Mouse (Mus musculus) MEL (cell line): ENCODE results near the gene Fancc. TPM values are rescaled to one million over a fixed set of nuclear protein-coding genes. Genes with fewer than 3 reads are reported as not detected.

ENCODE experiments used
- DNase-seq: peaks from one replicate; pipeline ENCODE4 v3.0.0; 2011; ENCODE audit warnings: low read depth, low spot score
- H3K27ac ChIP-seq: 2 replicates; pipeline ENCODE4 v1.5.1; 2012; ENCODE audit warnings: low read depth, mild to moderate bottlenecking, control low read depth, low read length, moderate library complexity; ENCODE audit not compliant: control insufficient read depth
- H3K27me3 ChIP-seq, 2 experiments: fragments of 150-350 bp in 1 of 2; sonication (generic) in 1 of 2; 2 replicates each; pipeline ENCODE4 v1.6.1; 2012; ENCODE audit warnings: low read length in 2 of 2, mild to moderate bottlenecking in 2 of 2, improper control_type of control experiment in 1 of 2, moderate library complexity in 1 of 2; ENCODE audit not compliant: insufficient read depth in 2 of 2, control insufficient read depth in 1 of 2
- H3K36me3 ChIP-seq, 2 experiments: 2 replicates each; pipeline ENCODE4 v1.6.1; 2012 to 2014; ENCODE audit warnings: low read length in 2 of 2, improper control_type of control experiment in 1 of 2, inconsistent platforms in 1 of 2, mild to moderate bottlenecking in 1 of 2; ENCODE audit not compliant: insufficient read depth in 2 of 2, control insufficient read depth in 1 of 2
- H3K4me1 ChIP-seq, 2 experiments: fragments of 150-350 bp in 1 of 2; sonication (generic) in 1 of 2; 2 replicates each; pipeline ENCODE4 v1.6.1; 2012; ENCODE audit warnings: low read length in 2 of 2, improper control_type of control experiment in 1 of 2, mild to moderate bottlenecking in 1 of 2; ENCODE audit not compliant: insufficient read depth in 2 of 2, control insufficient read depth in 1 of 2
- H3K4me3 ChIP-seq, 2 experiments: fragments of 150-350 bp in 1 of 2; sonication (generic) in 1 of 2; 2 replicates each; pipeline ENCODE4 v1.5.1; 2012; ENCODE audit warnings: low read depth in 2 of 2, low read length in 2 of 2, mild to moderate bottlenecking in 2 of 2, moderate library complexity in 2 of 2, control low read depth in 1 of 2, improper control_type of control experiment in 1 of 2; ENCODE audit not compliant: control insufficient read depth in 1 of 2, insufficient read depth in 1 of 2
- H3K79me2 ChIP-seq: 2 replicates; pipeline ENCODE4 v1.6.1; 2012; ENCODE audit warnings: mild to moderate bottlenecking, low read length, moderate library complexity; ENCODE audit not compliant: control insufficient read depth, poor library complexity, insufficient read depth
- H3K9ac ChIP-seq: 2 replicates; pipeline ENCODE4 v1.6.1; 2012; ENCODE audit warnings: low read depth, mild to moderate bottlenecking, control low read depth, low read length, moderate library complexity; ENCODE audit not compliant: control insufficient read depth, poor library complexity, severe bottlenecking
- H3K9me3 ChIP-seq: fragments of 150-350 bp; sonication (generic); replicated peaks from 2 replicates; pipeline ENCODE4 v1.6.1; 2012; ENCODE audit warnings: mild to moderate bottlenecking, low read length, improper control_type of control experiment, moderate library complexity; ENCODE audit not compliant: insufficient read depth
- CHD2 ChIP-seq: IDR thresholded peaks from 2 replicates; pipeline ENCODE4 v1.6.1; 2011; ENCODE audit warnings: low read length, improper control_type of control experiment
- CTCF ChIP-seq, 3 experiments: IDR thresholded peaks in 2 of 3; conservative IDR thresholded peaks in 1 of 3; 2 replicates each; pipeline ENCODE4 v1.5.1; 2011 to 2012; ENCODE audit warnings: low read length in 3 of 3, low read depth in 2 of 3, mild to moderate bottlenecking in 2 of 3, improper control_type of control experiment in 1 of 3, inconsistent platforms in 1 of 3, mixed read lengths in 1 of 3, moderate library complexity in 1 of 3; ENCODE audit not compliant: control insufficient read depth in 1 of 3, insufficient read depth in 1 of 3, poor library complexity in 1 of 3, severe bottlenecking in 1 of 3
- E2F4 ChIP-seq: IDR thresholded peaks from 2 replicates; pipeline ENCODE4 v1.6.1; 2011; ENCODE audit warnings: low read depth, low read length, improper control_type of control experiment, borderline replicate concordance
- GABPA ChIP-seq: IDR thresholded peaks from 2 replicates; pipeline ENCODE4 v1.6.1; 2012; ENCODE audit warnings: low read depth, mild to moderate bottlenecking, inconsistent platforms, low read length, improper control_type of control experiment, moderate library complexity
- GATA1 ChIP-seq: IDR thresholded peaks from 2 replicates; pipeline ENCODE4 v1.6.1; 2011; ENCODE audit warnings: low read depth, low read length, improper control_type of control experiment
- HCFC1 ChIP-seq: IDR thresholded peaks from 2 replicates; pipeline ENCODE4 v1.6.1; 2012; ENCODE audit warnings: low read depth, mild to moderate bottlenecking, inconsistent platforms, low read length, improper control_type of control experiment, moderate library complexity
- MAFK ChIP-seq: IDR thresholded peaks from 2 replicates; pipeline ENCODE4 v1.6.1; 2011; ENCODE audit warnings: low read depth, mild to moderate bottlenecking, low read length, improper control_type of control experiment, borderline replicate concordance
- MAX ChIP-seq: IDR thresholded peaks from 2 replicates; pipeline ENCODE4 v1.6.1; 2011; ENCODE audit warnings: low read length, improper control_type of control experiment
- NRF1 ChIP-seq: IDR thresholded peaks from 2 replicates; pipeline ENCODE4 v1.6.1; 2014; ENCODE audit warnings: low read depth, mild to moderate bottlenecking, inconsistent platforms, low read length, improper control_type of control experiment, moderate library complexity; ENCODE audit not compliant: poor library complexity, insufficient read depth, severe bottlenecking
- POLR2A ChIP-seq, 2 experiments: IDR thresholded peaks; 2 replicates each; pipeline ENCODE4 v1.6.1; 2011 to 2012; ENCODE audit warnings: low read length in 2 of 2, mild to moderate bottlenecking in 2 of 2, control low read depth in 1 of 2, improper control_type of control experiment in 1 of 2, low read depth in 1 of 2, moderate library complexity in 1 of 2; ENCODE audit not compliant: control insufficient read depth in 1 of 2, insufficient read depth in 1 of 2, poor library complexity in 1 of 2
- POLR2AphosphoS2 ChIP-seq: IDR thresholded peaks from 2 replicates; pipeline ENCODE4 v1.6.1; 2011; ENCODE audit warnings: low read length, improper control_type of control experiment
- POLR2AphosphoS5 ChIP-seq: IDR thresholded peaks from 2 replicates; pipeline ENCODE4 v1.6.1; 2012; ENCODE audit warnings: low read depth, borderline replicate concordance, mild to moderate bottlenecking, inconsistent platforms, low read length, moderate library complexity, mixed read lengths
- RAD21 ChIP-seq: IDR thresholded peaks from 2 replicates; pipeline ENCODE4 v1.6.1; 2011; ENCODE audit warnings: mild to moderate bottlenecking, low read depth, low read length, improper control_type of control experiment
- SIN3A ChIP-seq: IDR thresholded peaks from 2 replicates; pipeline ENCODE4 v1.6.1; 2012; ENCODE audit warnings: low read length, improper control_type of control experiment, inconsistent platforms
- SMC3 ChIP-seq: IDR thresholded peaks from 2 replicates; pipeline ENCODE4 v1.6.1; 2011; ENCODE audit warnings: low read depth, low read length, improper control_type of control experiment
- TAL1 ChIP-seq: IDR thresholded peaks from 2 replicates; pipeline ENCODE4 v1.6.1; 2012; ENCODE audit warnings: mild to moderate bottlenecking, inconsistent platforms, low read length, moderate library complexity, mixed read lengths
- TCF12 ChIP-seq: IDR thresholded peaks from 2 replicates; pipeline ENCODE4 v1.6.1; 2014; ENCODE audit warnings: low read depth, mild to moderate bottlenecking, inconsistent platforms, low read length, improper control_type of control experiment, moderate library complexity
- USF1 ChIP-seq: IDR thresholded peaks from 2 replicates; pipeline ENCODE4 v1.6.1; 2014; ENCODE audit warnings: low read depth, mild to moderate bottlenecking, inconsistent platforms, low read length, improper control_type of control experiment, moderate library complexity
- ZC3H11A ChIP-seq: IDR thresholded peaks from 2 replicates; pipeline ENCODE4 v1.6.1; 2012; ENCODE audit warnings: low read depth, mild to moderate bottlenecking, inconsistent platforms, low read length, improper control_type of control experiment
- ZMIZ1 ChIP-seq: IDR thresholded peaks from 2 replicates; pipeline ENCODE4 v1.6.1; 2012; ENCODE audit warnings: low read depth, mild to moderate bottlenecking, inconsistent platforms, low read length, improper control_type of control experiment, moderate library complexity
- ZNF384 ChIP-seq: IDR thresholded peaks from 2 replicates; pipeline ENCODE4 v1.6.1; 2012; ENCODE audit warnings: low read depth, mild to moderate bottlenecking, inconsistent platforms, low read length, improper control_type of control experiment
- polyA plus RNA-seq, 2 experiments: library from polyadenylated mRNA; stranded (reverse) in 1 of 2; unstranded in 1 of 2; fragments of >175 nt in 1 of 2; fragments of >200 nt in 1 of 2; gene quantifications; 2 replicates each; pipeline versions ENCODE4 v1.2.1 to v1.2.4; 2012; ENCODE audit warnings: low replicate concordance in 2 of 2, low read depth in 1 of 2; ENCODE audit not compliant: insufficient read length in 2 of 2, insufficient read depth in 1 of 2, missing spikeins in 1 of 2
- total RNA-seq: library from RNA; depleted of rRNA; stranded (reverse); fragments of 300-350 nt; gene quantifications from 2 replicates; pipeline ENCODE4 v1.2.3, GENCODE M21; 2012

Fancc gene
- total and polyA plus RNA-seq, 3 experiments, result 4.0 to 5.5 TPM; not detected in 1

- Histone ChIP-seq H3K9me3 (no peaks in the 10 kb centered on the region), H3K4me1 (no peaks in the 10 kb centered on the region), H3K36me3 (peaks cover 0 to 31% of the 10 kb centered on the region in 2 experiments; a peak in 2 of 4 replicates), H3K79me2 (no peaks in the 10 kb centered on the region), H3K9ac (no peak overlapping the region), H3K27me3 (no peaks in the 10 kb centered on the region), H3K27ac (no peak overlapping the region), H3K4me3 (no peak overlapping the region)
- TF ChIP-seq CHD2 (no peak), CTCF (IDR thresholded peaks at IDR 0.05 in 2 of 3, conservative IDR thresholded peaks at IDR 0.05 in 1 of 3; ENCODE audit: control insufficient read depth in 1 of 3, insufficient read depth in 1 of 3, low read depth in 2 of 3, low read length in 3 of 3, poor library complexity in 1 of 3, severe bottlenecking in 1 of 3) (no peak), POLR2AphosphoS2 (no peak), E2F4 (no peak), NRF1 (no peak), RAD21 (no peak), TAL1 (no peak), GATA1 (no peak), POLR2AphosphoS5 (no peak), GABPA (no peak), MAFK (no peak), TCF12 (no peak), HCFC1 (no peak)
- DNase-seq, result no peak
Observed at GRCm38 (mm10) chr13:63512411-63512810, 15.3 kb upstream of the Fancc start.

- Histone ChIP-seq H3K36me3 (peaks cover 0 to 11% of the 10 kb centered on the region in 2 experiments; a peak in 2 of 4 replicates), H3K4me3 (no peak overlapping the region), H3K9me3 (no peaks in the 10 kb centered on the region), H3K79me2 (no peaks in the 10 kb centered on the region), H3K27me3 (no peaks in the 10 kb centered on the region), H3K4me1 (no peaks in the 10 kb centered on the region), H3K9ac (no peak overlapping the region), H3K27ac (no peak overlapping the region)
- TF ChIP-seq POLR2A (IDR thresholded peaks at IDR 0.05; ENCODE audit: control insufficient read depth in 1 of 2, insufficient read depth in 1 of 2, low read depth in 1 of 2, low read length in 2 of 2, poor library complexity in 1 of 2), result no peak
- no peak for TF ChIP-seq MAFK
- no peak for TF ChIP-seq USF1
- peak; percentile 12 to 23 (median 18); a peak in 2 of 6 replicates for TF ChIP-seq CTCF (IDR thresholded peaks at IDR 0.05 in 2 of 3, conservative IDR thresholded peaks at IDR 0.05 in 1 of 3; ENCODE audit: control insufficient read depth in 1 of 3, insufficient read depth in 1 of 3, low read depth in 2 of 3, low read length in 3 of 3, poor library complexity in 1 of 3, severe bottlenecking in 1 of 3)
- TF ChIP-seq SMC3, result peak; percentile 16; the same call in 1 of the 2 replicates
- no peak for TF ChIP-seq ZMIZ1
- TF ChIP-seq SIN3A, result no peak
- TF ChIP-seq ZC3H11A, result no peak
- TF ChIP-seq ZNF384, result no peak
- no peak for TF ChIP-seq MAX
- DNase-seq, result peak; percentile 10
Observed at GRCm38 (mm10) chr13:63507821-63508220, 10.7 kb upstream of the Fancc start.
